Mouse (Mus musculus): ENCODE results near the gene Bcl3.
A peak's percentile ranks its signal among the peaks of the same experiment; 100 is the strongest.

Bcl3 gene

GRCm38 (mm10) chr7:19831837-19832236 is 9.3 kb upstream of the Bcl3 start:
- peak; percentile 96 for DNase-seq

- DNase-seq: peak; percentile 100
Measured at GRCm38 (mm10) chr7:19830682-19831156, 8.1 kb upstream of the Bcl3 start.

- DNase-seq: no peak
Measured at GRCm38 (mm10) chr7:19829694-19830093, 7.1 kb upstream of the Bcl3 start.

- peak; percentile 95 for DNase-seq
Measured at GRCm38 (mm10) chr7:19826756-19827155, 4.2 kb upstream of the Bcl3 start.

GRCm38 (mm10) chr7:19824182-19824973 is 1.8 kb upstream of the Bcl3 start:
- DNase-seq: peak; percentile 99

- DNase-seq: peak; percentile 97
Measured at GRCm38 (mm10) chr7:19823256-19824181, 949 bp upstream of the Bcl3 start.

GRCm38 (mm10) chr7:19822193-19822592 is 377 bp downstream of the Bcl3 start:
- DNase-seq: no peak

- no peak for DNase-seq
Measured at GRCm38 (mm10) chr7:19821633-19822032, 937 bp downstream of the Bcl3 start.

- no peak for DNase-seq
Measured at GRCm38 (mm10) chr7:19820347-19821048, 2.1 kb downstream of the Bcl3 start.

GRCm38 (mm10) chr7:19818875-19819274 is 3.7 kb downstream of the Bcl3 start:
- no peak for DNase-seq

GRCm38 (mm10) chr7:19818440-19818839 is 4.1 kb downstream of the Bcl3 start:
- DNase-seq: no peak

GRCm38 (mm10) chr7:19817382-19818105 is 5.0 kb downstream of the Bcl3 start:
- peak; percentile 99 for DNase-seq

- peak; percentile 99 for DNase-seq
Measured at GRCm38 (mm10) chr7:19816224-19816771, 6.3 kb downstream of the Bcl3 start.

GRCm38 (mm10) chr7:19815296-19816223 is 7.0 kb downstream of the Bcl3 start:
- no peak for DNase-seq

- no peak for DNase-seq
Measured at GRCm38 (mm10) chr7:19813579-19814122, 8.9 kb downstream of the Bcl3 start.

- no peak for DNase-seq
Measured at GRCm38 (mm10) chr7:19813161-19813560, 9.4 kb downstream of the Bcl3 start.

- DNase-seq: peak; percentile 94
Measured at GRCm38 (mm10) chr7:19811114-19811513, 11.5 kb downstream of the Bcl3 start.

- peak; percentile 95 for DNase-seq
Measured at GRCm38 (mm10) chr7:19809369-19809768, 13.2 kb downstream of the Bcl3 start.

- DNase-seq: no peak
Measured at GRCm38 (mm10) chr7:19806356-19806969, 16.1 kb downstream of the Bcl3 start.

GRCm38 (mm10) chr7:19802995-19803394 is 19.6 kb downstream of the Bcl3 start:
- peak; percentile 95 for DNase-seq
